Mouse (Mus musculus) kidney, adult 8-10 months (tissue): ENCODE measurements around the gene Khdc4.

ENCODE experiments used
- DNase-seq, 2 experiments: peaks; one replicate each; pipeline ENCODE4 v3.0.0; 2022

The Khdc4 gene

GRCm38 (mm10) chr3:88684980-88685941, at the start of gene Khdc4:
Gene Khdc4 (plus strand): TSS chr3:88685803.
- peak; percentile 97 to 99 for DNase-seq

GRCm38 (mm10) chr3:88636555-88636986, 49.0 kb upstream of the Khdc4 start:
- DNase-seq: no peak

DNA sequence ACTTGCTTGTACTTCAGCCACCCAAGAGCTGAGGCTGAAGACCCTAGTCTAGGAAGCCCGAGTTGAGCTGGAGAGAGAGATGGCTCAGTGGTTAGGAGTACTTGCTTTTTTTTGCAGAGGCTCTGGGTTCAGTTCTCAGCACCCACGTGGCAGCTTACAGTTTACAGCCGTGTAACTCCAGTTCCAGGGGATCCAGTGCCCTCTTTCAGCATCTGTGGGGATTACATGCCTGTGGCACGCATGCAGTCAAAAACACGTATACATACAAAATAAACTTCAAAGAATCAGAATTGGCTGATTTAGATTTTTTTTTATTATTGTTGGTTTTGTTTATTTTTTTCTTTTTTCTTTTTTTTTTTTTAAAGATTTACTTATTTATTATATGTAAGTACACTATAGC, 48.5 kb upstream of the Khdc4 start:
- no peak for DNase-seq

DNA sequence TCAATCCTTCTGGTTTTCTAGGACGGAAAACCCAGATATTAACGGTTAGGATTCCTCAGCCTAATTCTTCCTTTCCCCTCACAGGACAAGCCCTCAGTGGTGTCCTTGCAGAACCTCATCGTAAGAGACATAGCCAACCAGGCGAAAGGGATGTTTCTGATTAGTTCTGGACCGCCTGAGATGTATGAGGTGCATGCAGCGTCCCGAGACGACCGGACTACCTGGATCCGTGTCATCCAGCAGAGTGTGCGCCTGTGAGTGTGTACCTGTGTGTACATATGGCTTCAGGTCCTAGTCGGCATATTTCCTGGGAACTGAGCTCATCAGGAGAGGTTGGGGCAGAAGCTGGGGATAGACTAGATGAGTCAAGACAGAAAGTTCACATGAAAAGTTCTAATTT, 46.4 kb upstream of the Khdc4 start:
- no peak for DNase-seq

DNA sequence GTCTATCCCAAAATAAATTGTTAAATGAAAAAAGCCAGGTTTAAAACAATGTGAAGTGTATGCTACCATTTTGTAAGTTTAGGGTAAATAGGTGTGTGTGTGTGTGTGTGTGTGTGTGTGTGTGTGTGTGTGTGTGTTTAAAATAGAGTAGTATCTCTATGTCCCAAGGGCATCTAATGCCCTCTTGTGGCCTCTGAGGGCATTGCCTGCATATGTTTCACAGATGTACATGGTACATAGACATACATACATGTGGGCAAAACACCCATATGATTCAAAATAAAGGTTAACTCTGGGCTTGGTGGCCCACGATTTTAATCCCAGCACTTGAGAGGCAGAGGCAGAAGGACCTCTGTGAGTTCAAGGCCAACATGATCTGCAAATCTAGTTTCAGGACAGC, 44.9 kb upstream of the Khdc4 start:
- DNase-seq: peak in 1 of 2 experiments; percentile 75

- no peak for DNase-seq
Measured at GRCm38 (mm10) chr3:88643078-88643477, 42.5 kb upstream of the Khdc4 start.

- DNase-seq: no peak
Measured at GRCm38 (mm10) chr3:88645937-88646336, 39.7 kb upstream of the Khdc4 start.

- no peak for DNase-seq
Measured at GRCm38 (mm10) chr3:88646426-88646995, 39.1 kb upstream of the Khdc4 start.

GRCm38 (mm10) chr3:88647076-88647475, 38.5 kb upstream of the Khdc4 start:
- DNase-seq: no peak

DNA sequence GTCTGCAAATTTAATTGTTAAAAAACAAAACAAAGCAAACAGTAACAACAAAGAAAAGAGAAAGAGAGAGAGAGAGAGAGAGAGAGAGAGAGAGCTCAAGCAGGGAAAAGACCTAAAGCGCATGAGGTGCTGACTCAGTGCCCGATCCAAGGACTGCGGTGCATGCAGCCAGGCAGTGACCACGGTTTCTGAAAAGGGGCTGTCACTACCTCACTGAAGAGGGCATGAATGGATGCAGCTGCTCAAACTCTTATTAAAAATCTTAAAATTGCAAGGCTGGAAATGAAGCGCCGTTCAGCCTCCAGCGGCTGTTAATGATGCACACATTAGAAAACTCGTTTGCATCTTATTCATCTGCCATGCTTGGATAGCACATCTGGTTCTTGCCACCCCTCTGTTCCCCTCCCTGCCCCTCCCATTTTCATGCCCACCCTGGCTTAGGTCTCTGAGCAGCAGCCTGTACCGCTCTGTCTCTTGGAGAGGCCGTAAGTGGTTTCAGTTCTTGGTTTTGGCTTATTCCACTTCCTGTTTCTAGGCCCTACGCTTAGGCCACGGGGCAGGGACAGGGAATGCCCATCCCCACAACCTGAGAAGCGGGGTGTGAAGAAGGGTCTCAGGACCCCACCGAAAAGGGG, 37.7 kb upstream of the Khdc4 start:
- DNase-seq: no peak

GRCm38 (mm10) chr3:88648452-88649168, 37.0 kb upstream of the Khdc4 start:
- no peak for DNase-seq

GRCm38 (mm10) chr3:88649186-88649585, 36.4 kb upstream of the Khdc4 start:
- DNase-seq: no peak

- no peak for DNase-seq
Measured at GRCm38 (mm10) chr3:88649967-88650366, 35.6 kb upstream of the Khdc4 start.

GRCm38 (mm10) chr3:88650713-88651504, 34.7 kb upstream of the Khdc4 start:
- no peak for DNase-seq

GRCm38 (mm10) chr3:88651669-88652618, 33.7 kb upstream of the Khdc4 start:
- no peak for DNase-seq

- no peak for DNase-seq
Measured at GRCm38 (mm10) chr3:88652846-88653515, 32.6 kb upstream of the Khdc4 start, which contains the start of gene Rxfp4. Gene Rxfp4 (minus strand): TSS chr3:88653142.

DNA sequence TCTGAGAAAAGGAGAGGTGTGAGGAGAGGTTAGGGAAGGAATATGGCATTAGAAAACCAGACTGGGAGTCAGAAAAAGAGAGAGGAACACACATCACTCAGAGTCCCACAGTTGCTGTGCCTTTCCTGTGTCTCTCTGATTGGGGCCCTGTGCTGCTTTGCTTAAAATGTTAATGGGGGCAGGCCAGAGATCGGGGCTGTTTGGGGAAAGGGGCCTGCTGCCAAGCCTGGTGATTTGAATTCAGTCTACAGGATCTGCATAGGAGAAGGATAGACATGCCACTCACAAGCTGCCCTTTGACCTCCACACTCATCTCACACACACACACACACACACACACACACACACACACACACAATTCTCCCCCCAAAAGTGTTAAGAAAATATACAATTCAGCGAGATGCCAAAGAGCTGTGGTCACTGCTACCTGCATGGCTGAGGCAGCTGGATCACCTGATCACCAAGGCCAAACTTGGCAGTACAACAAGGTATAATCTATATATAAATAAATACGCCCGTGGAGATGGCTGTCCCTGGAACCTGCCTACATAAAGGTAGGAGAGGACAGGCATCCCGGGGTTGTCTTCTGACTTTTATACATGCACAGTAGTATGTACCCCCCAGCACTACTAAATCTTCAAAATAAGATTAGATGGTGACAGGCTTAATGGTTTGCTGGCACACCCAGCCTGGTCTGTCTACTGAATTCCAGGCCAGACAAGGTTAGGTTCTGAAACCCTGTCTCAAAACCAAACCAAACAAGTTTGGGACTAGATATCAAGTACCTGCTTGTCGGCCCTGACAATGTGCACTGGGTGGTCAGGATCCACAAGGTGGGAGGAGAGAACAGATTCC, 31.9 kb upstream of the Khdc4 start:
- DNase-seq: no peak

GRCm38 (mm10) chr3:88654621-88655020, 31.0 kb upstream of the Khdc4 start:
- DNase-seq: peak in 1 of 2 experiments; percentile 38

GRCm38 (mm10) chr3:88655619-88656018, 30.0 kb upstream of the Khdc4 start:
- no peak for DNase-seq
